Mouse (Mus musculus): ENCODE data around the gene Ywhah. TPM values are rescaled to one million over a fixed set of nuclear protein-coding genes. Genes with fewer than 3 reads are reported as not detected.

Gene Ywhah
- polyA plus RNA-seq, 1 experiment from 2014 or later: 483 TPM

GRCm38 (mm10) chr5:33052849-33053582 is 34.4 kb downstream of the Ywhah start:
- Histone ChIP-seq H3K27ac (ENCODE audit: low read depth, low read length) (no peak overlapping the region), H3K4me1 (ENCODE audit: control insufficient read depth, insufficient read depth, low read length) (no peaks in the 10 kb centered on the region), H3K4me2 (ENCODE audit: low read depth) (no peak overlapping the region), H3K9ac (ENCODE audit: low read length) (no peak overlapping the region), H3K4me3 (ENCODE audit: low read depth, low read length) (no peak overlapping the region), H3K36me3 (ENCODE audit: control insufficient read depth, insufficient read depth, low read length) (no peaks in the 10 kb centered on the region), H3K9me3 (ENCODE audit: control insufficient read depth, low read length) (no peaks in the 10 kb centered on the region), H3K27me3 (ENCODE audit: control insufficient read depth, insufficient read depth, low read length) (no peaks in the 10 kb centered on the region)
- no peak for DNase-seq (ENCODE audit: low spot score)
- ATAC-seq (ENCODE audit: insufficient read depth, low FRiP score, low TSS enrichment): no peak
- WGBS: 80% methylated on average over 14 of the region's 14 CpGs

GRCm38 (mm10) chr5:33056126-33056765 is 37.6 kb downstream of the Ywhah start:
- no peak for DNase-seq (ENCODE audit: low spot score)
- Histone ChIP-seq H3K4me2 (ENCODE audit: low read depth) (no peak overlapping the region), H3K27ac (ENCODE audit: low read depth, low read length) (no peak overlapping the region), H3K4me3 (ENCODE audit: low read depth, low read length) (no peak overlapping the region), H3K36me3 (ENCODE audit: control insufficient read depth, insufficient read depth, low read length) (no peaks in the 10 kb centered on the region), H3K9me3 (ENCODE audit: control insufficient read depth, low read length) (no peaks in the 10 kb centered on the region), H3K9ac (ENCODE audit: low read length) (no peak overlapping the region), H3K4me1 (ENCODE audit: control insufficient read depth, insufficient read depth, low read length) (no peaks in the 10 kb centered on the region), H3K27me3 (ENCODE audit: control insufficient read depth, insufficient read depth, low read length) (no peaks in the 10 kb centered on the region)
- ATAC-seq (ENCODE audit: insufficient read depth, low FRiP score, low TSS enrichment): no peak
- WGBS: 82% methylated on average over 10 of the region's 10 CpGs

DNA sequence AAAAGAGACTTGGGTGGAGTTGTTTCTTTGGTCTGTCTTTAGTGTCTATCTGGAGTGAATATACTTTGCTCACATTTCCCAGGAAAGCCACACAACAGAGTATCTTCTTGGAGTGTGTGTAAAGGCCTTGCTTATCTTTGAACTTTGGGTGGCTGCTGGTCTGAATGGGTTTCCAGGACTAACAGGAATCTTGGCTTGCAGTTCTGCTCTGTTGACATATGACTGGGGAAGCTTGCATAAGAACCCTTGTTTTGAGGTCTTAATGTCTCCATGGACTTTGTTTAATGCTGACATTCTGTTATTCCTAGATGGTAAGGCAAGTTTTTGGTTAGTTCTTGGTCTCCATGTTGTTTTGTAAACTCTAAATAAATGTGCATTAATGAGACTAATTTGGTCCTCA is 51.5 kb downstream of the Ywhah start:
- no peak for ATAC-seq (ENCODE audit: insufficient read depth, low FRiP score, low TSS enrichment)
- H3K4me2 ChIP-seq (ENCODE audit: low read depth): no peak overlapping the region
- no peak overlapping the region for H3K27ac ChIP-seq (ENCODE audit: low read depth, low read length)

GRCm38 (mm10) chr5:33076490-33077191 is 58.0 kb downstream of the Ywhah start:
- 90% methylated on average over 6 of the region's 6 CpGs for WGBS
- H3K36me3 ChIP-seq (ENCODE audit: control insufficient read depth, insufficient read depth, low read length): no peaks in the 10 kb centered on the region

More for the DNA sequence above, 51.5 kb downstream of the Ywhah start:
- Histone ChIP-seq H3K9me3 (ENCODE audit: control insufficient read depth, low read length) (no peaks in the 10 kb centered on the region), H3K27me3 (ENCODE audit: control insufficient read depth, insufficient read depth, low read length) (no peaks in the 10 kb centered on the region), H3K36me3 (ENCODE audit: control insufficient read depth, insufficient read depth, low read length) (no peaks in the 10 kb centered on the region), H3K9ac (ENCODE audit: low read length) (no peak overlapping the region), H3K4me3 (ENCODE audit: low read depth, low read length) (no peak overlapping the region), H3K4me1 (ENCODE audit: control insufficient read depth, insufficient read depth, low read length) (no peaks in the 10 kb centered on the region)
- no peak for DNase-seq (ENCODE audit: low spot score)

More at GRCm38 (mm10) chr5:33076490-33077191, 58.0 kb downstream of the Ywhah start:
- Histone ChIP-seq H3K27me3 (ENCODE audit: control insufficient read depth, insufficient read depth, low read length) (no peaks in the 10 kb centered on the region), H3K4me2 (ENCODE audit: low read depth) (no peak overlapping the region), H3K9me3 (ENCODE audit: control insufficient read depth, low read length) (no peaks in the 10 kb centered on the region), H3K4me3 (ENCODE audit: low read depth, low read length) (no peak overlapping the region), H3K27ac (ENCODE audit: low read depth, low read length) (no peak overlapping the region), H3K4me1 (ENCODE audit: control insufficient read depth, insufficient read depth, low read length) (no peaks in the 10 kb centered on the region), H3K9ac (ENCODE audit: low read length) (no peak overlapping the region)
- ATAC-seq (ENCODE audit: insufficient read depth, low FRiP score, low TSS enrichment) (no peak), DNase-seq (ENCODE audit: low spot score) (no peak)

Other genes with a start within 250 kb of the Ywhah start
- gene Pisd, start 233.2 kb upstream of the Ywhah start, polyA plus RNA-seq (2014; fragmentation: Nextera tagmentation; extraction: Ambion mirVana): 72.1 and 78.3 TPM in 2 replicates
- not detected in 2 replicates for gene Gm20671, start 191.7 kb upstream of the Ywhah start, polyA plus RNA-seq (2014; fragmentation: Nextera tagmentation; extraction: Ambion mirVana)
- gene Prr14l, start 164.6 kb upstream of the Ywhah start, polyA plus RNA-seq (2014; fragmentation: Nextera tagmentation; extraction: Ambion mirVana): 12.1 and 12.4 TPM in 2 replicates
- 33.9 and 39.7 TPM in 2 replicates for gene Depdc5, start 155.1 kb upstream of the Ywhah start, polyA plus RNA-seq (2014; fragmentation: Nextera tagmentation; extraction: Ambion mirVana)
- gene Slc5a1, start 85.4 kb downstream of the Ywhah start, polyA plus RNA-seq (2014; fragmentation: Nextera tagmentation; extraction: Ambion mirVana): not detected in 2 replicates
- 2.4 and 2.6 TPM in 2 replicates for gene Spon2, start 199.6 kb downstream of the Ywhah start, polyA plus RNA-seq (2014; fragmentation: Nextera tagmentation; extraction: Ambion mirVana)